Mouse (Mus musculus) heart, postnatal 36 days (tissue): ENCODE data around the gene Ankrd26. TPM values are rescaled to one million over a fixed set of nuclear protein-coding genes. Genes with fewer than 3 reads are reported as not detected.
A peak's percentile ranks its signal among the peaks of the same experiment; 100 is the strongest.
"Not testable (repeated sequence)": the region's sequence is repeated elsewhere in the genome, so short reads cannot be mapped to it uniquely, and the experiment has no call there.

Source experiments
- DNase-seq, 2 experiments: peaks; one replicate each; pipeline ENCODE4 v3.0.0; 2021 to 2022
- intact Hi-C: fragments of 180-260 bp; cut with DNase I; formaldehyde crosslinking; loops from one replicate; pipeline ENCODE4 v1.15.1; 2025
- total RNA-seq, 2 experiments: library from RNA; stranded (reverse); gene quantifications; 2 replicates each; pipeline ENCODE4 v1.2.3; 2021

The Ankrd26 gene
- 1 to 10 TPM; 1.8 to 2.0 TPM for total RNA-seq

DNA sequence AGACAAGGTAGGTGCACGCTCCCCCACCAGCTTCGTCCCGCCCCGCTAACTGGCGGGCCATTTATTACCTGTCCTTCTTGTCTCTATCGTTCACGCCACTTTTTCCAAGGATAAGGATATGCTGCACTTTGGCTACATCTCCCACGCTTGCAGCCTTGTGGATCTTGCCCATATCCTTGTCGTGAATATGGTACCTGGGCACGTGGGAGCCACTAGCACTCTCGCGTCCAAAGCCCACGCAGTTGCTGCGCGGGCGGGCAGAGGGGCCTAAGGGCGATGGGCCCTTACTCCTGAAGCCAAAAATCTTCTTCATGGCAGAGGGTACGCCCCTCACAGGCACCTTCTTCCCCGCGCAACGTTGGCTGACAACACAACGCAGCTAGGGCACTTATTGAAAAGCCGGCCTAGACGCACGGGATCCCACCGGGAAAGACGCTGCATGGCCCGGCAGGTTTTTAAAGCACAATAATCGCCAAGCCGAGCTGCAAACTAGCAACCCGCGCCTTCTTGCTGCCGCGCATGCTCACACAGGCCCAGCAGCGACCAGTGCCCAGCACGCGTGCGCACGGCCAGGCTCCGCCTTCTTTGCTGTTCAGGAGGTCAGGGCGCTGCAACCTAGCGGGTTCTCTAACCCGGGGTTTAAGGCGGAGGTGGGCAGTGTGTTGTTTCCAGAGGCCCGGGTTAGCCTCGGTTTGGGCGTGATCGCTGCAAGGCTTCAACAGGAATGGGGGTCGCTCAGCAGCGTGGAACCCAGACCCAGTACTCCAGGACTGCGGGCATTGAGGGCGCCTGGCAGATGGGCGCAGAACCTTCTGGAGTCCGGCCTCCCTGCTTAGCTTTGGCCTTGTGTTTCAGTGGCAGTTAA lies at the start of gene Ankrd26:
Ankrd26 (minus strand) TSS at position 482 of the 865 bp plus-strand sequence.
- intact Hi-C loops = no loop called here

DNA sequence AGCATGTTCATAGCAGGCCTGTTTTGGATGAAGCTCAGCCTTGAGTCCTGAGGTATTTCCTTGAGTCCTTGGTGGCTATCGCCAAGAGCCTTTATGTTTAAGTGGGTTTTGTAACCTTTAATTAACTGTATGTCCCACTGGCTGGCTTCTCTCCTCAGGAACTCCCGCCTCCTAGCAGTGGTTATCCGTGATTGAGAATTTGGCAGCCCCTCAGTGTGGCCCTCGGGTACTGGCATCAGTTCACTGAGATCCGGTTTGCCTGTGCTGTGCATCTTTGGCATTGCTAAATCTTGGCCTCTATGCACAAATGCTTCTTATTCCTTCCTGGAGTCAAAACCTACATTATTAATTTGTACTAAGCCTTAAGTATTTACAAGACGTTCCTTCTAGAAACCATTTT lies 46.9 kb upstream of the Ankrd26 start:
- no peak for DNase-seq
- intact Hi-C loops = no loop called here

More for the DNA sequence above, at the start of gene Ankrd26:
- DNase-seq = peak; percentile 93

GRCm38 (mm10) chr6:118605974-118606373 lies 43.9 kb upstream of the Ankrd26 start:
- DNase-seq = no peak
- intact Hi-C loops = no loop called here

- DNase-seq = no peak
- intact Hi-C loops = no loop called here
Observed at GRCm38 (mm10) chr6:118603825-118604224, 41.8 kb upstream of the Ankrd26 start.

DNA sequence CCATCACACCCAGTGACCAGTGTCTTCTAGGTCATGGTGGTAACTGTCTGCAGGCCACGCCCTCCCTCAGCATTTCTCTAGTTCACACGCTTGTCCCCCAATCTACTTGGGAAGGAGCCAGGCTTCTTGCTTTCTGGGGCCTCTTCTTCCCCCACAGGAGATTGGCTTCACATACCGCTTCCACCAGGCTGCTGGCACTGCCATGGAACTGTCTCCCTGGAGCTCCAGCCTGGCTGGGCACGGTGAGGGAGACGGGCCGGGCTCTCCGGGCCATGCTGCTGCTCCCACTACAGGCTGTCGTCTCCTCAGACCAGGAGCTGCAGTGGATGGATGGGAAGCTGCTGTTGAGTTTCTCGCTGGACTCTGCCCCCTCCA lies 33.6 kb upstream of the Ankrd26 start:
- intact Hi-C loops = no loop called here
- no peak for DNase-seq

DNA sequence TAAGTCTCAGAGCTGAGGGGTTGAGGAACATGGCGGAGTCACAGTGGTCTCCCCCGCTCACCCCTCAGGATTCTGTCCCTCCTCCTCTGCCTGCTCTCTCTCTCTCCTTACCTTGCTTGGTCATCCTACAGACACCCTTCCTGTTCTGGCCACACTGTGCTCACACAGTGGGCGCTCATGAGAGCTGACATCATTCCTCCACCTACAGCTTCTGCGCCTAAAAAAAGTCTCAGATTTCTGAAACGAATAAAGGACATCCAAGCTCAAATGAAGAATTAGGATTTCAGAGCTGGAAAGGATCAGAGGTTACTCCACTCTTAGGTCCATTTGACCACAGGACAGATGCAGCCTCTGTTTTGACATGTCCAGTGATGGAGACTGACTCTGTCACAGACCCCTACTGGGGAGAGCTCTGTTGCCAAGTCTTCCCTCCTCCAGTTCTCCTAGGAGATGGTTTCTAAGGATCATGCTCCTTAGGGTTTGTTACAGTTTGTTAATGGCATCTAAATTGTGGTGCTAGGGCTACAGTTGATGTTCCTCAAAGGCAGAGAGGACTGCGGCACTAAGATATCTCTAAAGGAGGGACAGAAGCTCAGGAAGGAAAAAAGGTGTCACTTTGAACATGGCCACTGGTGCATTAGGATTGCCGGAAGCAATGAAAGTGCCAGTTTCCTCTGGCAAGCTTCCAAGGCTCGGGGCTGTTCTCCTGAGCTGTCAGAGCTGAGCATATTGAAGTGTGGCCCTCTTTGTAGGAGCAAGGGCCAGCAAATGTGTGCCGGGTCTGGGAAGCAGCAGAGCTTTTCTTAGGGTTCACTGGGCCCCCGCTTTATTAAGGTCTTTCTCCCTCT lies 33.0 kb upstream of the Ankrd26 start:
- intact Hi-C loops = no loop called here
- DNase-seq = no peak

DNA sequence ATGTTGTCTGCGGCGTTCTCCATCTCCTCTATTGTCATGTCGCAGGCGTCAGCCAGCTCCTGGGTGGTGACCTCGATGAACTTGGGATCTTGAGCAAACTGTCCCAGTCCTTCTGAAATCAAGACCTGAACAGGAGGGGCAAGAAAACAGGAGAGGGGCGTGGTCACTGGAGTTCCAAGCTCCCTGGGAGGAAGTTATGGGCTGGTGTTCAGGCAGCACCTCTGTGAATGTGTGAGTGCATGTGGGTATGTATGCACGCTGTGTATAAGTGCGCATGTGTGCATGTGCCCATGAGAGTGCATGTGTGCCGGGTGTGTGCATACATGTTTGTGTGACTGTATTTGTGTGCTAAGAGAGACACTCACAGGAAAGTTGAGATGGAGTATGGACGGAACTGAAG lies 32.0 kb upstream of the Ankrd26 start:
- intact Hi-C loops = no loop called here
- no peak for DNase-seq

- no peak for DNase-seq
- intact Hi-C loops = no loop called here
Observed at GRCm38 (mm10) chr6:118593377-118594061, 31.5 kb upstream of the Ankrd26 start.

DNA sequence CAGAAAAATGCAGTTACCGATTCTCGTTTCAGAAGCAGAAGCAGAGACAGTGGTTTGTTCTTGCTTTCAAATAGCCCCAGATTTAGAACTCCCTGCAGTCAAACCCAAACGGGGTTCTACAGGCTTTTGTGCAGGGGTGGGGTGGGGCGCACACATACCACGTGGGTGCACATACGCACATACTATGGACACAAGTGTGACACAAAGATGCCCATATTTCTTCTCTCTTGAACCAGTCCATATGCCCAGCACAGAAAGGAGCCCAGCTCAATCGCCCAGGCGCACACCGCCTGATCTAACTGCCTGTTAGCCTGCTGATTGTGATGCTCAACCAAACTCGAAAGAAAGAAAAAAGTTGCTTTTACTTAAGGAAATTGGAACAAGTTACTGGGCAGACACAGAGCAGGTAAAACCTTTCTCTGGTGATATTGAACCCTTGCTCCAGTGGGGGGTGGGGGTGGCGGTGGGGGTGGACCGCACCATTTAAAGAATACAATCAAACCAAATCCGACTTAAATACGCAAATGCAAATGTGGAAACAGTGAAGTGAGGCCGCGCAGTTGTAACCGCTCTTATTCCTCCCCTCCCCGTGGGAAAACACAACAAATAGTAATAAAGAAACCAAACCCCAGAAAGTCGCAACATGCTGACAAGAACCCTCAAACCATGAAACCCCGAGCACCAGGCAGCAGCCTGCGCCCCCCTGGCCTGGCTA lies 30.8 kb upstream of the Ankrd26 start:
- intact Hi-C loops = no loop called here
- DNase-seq = no peak

DNA sequence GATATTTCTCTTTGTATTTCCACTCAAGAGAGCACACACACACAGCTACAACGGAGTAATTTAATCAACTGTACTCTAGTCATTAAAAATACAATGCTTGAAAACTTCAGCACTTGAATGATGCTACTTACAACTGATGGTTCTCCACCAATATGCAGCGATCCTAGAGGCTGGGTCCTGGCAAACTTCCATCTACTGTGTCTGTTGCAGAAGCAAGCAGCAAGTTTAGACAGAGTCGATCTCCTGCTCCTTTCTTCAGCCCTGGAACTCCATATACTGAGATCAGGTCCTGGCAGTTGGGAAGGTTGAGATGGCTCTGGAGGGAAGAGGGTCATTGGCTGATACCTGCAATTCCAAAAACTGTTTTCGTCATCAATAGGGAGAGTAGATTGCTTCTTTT lies 16.7 kb upstream of the Ankrd26 start:
- DNase-seq, intact Hi-C loops: not testable (repeated sequence)

- intact Hi-C loops = no loop called here
- no peak for DNase-seq
Observed at GRCm38 (mm10) chr6:118574351-118574750, 12.3 kb upstream of the Ankrd26 start.

GRCm38 (mm10) chr6:118567816-118568215 lies 5.8 kb upstream of the Ankrd26 start:
- no peak for DNase-seq
- intact Hi-C loops = no loop called here

- intact Hi-C loops = no loop called here
- no peak for DNase-seq
Observed at GRCm38 (mm10) chr6:118561225-118561624, 801 bp downstream of the Ankrd26 start.

DNA sequence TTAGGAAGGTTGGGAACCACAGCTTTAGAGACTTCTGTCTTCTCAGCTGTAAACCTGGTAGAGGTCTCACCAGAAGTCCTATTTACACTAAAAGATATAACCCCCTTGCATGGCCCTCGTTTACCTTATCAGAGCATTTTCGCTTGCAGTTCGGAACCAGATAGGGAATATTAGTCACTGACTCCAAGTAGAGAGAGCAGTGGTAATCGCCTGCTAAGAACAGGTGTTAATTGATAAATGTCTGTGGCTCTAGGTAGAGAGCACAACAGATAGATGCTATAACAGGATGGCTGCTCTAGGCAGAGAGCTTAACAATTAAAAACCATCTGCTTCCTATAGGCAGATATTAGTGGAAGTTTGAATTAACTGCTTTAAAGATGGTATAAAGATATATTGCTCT lies 23.4 kb downstream of the Ankrd26 start:
- intact Hi-C loops = no loop called here
- no peak for DNase-seq

DNA sequence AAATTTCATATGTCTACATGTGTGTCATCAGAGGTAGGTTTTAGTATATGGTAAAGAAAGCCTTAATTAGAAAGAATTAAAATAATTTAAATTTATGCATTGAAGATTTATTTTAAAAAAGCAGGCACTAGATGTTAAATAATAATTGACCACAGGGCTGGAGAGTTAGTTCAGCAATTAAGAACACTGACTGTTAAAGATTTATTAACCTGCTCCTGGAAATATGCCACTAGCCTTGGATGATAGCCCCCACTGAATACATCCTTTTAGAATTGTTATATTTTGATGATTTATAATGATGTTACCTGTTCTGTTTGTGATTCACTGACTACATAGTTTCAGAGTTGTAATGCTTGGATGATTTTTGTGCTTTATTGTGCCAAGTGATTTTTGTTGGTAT lies 24.8 kb downstream of the Ankrd26 start:
- DNase-seq, intact Hi-C loops: not testable (repeated sequence)

DNA sequence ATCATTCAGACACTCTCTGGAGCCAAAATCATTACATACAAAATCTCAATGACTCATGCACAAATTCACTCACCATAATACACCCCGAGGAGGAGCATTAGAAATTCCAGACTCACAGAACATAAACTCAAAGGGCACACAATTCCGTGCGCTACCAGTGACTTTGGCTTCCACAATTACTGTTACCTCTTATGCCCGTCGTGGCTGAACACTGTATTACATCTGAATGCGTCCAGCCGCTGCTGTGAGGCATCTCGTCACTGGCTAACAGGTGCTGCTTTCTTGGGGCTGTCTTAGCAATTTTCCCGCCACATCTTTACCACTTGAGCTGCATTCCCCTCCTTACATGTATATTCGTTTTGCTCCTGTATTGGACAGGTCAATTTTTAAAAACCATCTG lies 26.7 kb downstream of the Ankrd26 start:
- DNase-seq = no peak
- intact Hi-C loops = no loop called here

GRCm38 (mm10) chr6:118533381-118533780 lies 28.6 kb downstream of the Ankrd26 start:
- intact Hi-C loops = no loop called here
- no peak for DNase-seq

DNA sequence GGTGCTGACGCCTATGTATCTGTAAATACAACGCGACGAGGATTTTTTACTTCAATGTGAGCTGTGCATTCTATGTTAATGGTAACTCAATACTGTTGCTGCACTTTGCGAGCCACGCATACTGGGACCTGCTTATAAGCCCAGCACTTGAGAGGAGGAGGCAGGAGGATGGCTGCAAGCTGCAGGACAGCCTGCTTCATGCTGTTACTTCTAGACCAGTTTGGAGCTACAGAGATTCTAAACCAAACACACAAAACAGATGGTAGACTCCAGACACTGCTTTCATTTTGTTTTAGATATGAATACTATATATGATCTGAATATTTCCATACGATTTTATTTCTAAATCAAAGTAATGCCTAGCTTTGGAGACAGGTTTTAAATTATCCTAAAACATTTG lies 41.4 kb downstream of the Ankrd26 start:
- DNase-seq = no peak
- intact Hi-C loops = no loop called here

DNA sequence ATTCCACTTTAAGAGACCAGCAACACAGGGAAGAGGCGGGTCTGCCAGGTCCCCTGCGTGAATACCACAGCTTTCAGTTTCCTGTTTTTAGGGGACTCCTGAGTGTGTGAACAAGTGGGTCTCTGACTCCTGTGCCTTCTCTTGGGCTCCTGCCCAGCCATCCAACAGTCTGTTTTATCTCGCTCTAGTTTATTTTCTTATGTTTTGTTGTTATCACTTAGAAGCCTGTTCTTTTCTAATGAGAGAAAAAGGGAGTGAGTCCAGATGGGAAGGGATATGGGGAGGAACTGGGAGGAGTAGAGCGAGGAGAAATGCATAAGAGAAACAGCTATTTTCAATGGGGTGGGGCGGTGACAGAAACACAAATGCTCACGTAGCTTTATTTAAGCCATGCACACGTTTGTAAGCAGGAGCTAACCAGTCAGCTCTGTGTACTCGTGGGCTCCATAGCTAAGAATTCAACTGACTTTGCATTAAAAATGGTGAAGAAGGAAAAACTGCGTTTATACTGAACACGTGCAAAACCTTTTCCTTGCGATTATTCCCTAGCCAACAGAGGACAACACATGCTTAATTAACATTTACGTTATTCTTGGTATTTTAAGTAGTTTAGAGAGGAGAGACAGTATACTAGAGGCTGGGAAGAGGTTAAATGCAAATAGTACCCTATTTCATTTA lies 48.6 kb downstream of the Ankrd26 start:
- no peak for DNase-seq
- intact Hi-C loops = loop anchor here (10.0 kb wide), 1 partner anchor 339 kb away; no protein-coding TSS in a partner anchor

DNA sequence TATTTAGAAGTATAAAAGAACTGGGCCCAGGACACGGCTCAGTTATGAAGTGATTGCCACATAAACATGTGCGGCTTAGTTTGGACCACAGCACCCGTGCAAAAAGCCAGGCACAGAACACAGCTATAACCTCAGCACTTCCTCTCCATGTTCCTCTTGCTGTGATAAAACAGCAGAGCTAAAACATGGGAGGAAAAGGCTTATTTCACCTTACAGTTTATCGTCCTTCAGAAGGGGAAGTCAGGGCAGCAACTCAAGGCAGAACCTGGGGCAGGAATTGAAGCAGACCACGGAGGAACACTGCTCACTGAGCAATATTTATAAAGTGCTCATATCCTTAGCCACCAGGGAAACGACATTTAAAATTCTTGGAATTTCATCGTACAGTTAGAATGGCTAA lies 63.0 kb downstream of the Ankrd26 start:
- intact Hi-C loops = no loop called here
- no peak for DNase-seq
